Mouse (Mus musculus) hindbrain, embryonic 11.5 days (tissue): ENCODE measurements around the gene Ttll5. TPM values are rescaled to one million over a fixed set of nuclear protein-coding genes. Genes with fewer than 3 reads are reported as not detected.

Source experiments
- ATAC-seq: fragments of 200-750 bp; cut with Nextera tagmentation; 2 replicates; pipeline ENCODE4 v1.8.0; 2017; ENCODE audit warnings: mild to moderate bottlenecking, moderate TSS enrichment, moderate library complexity; ENCODE audit not compliant: low FRiP score
- DNase-seq: peaks from one replicate; pipeline ENCODE4 v3.0.0-alpha.2; 2015; ENCODE audit warnings: low spot score
- H3K27ac ChIP-seq: fragments of 300-500 bp; sonication (generic); 2 replicates; pipeline ENCODE4 v1.5.1; 2014; ENCODE audit warnings: mild to moderate bottlenecking, low read depth, low read length
- H3K27me3 ChIP-seq: fragments of 300-500 bp; sonication (generic); 2 replicates; pipeline ENCODE4 v1.6.1; 2014; ENCODE audit warnings: mild to moderate bottlenecking, low read length, moderate library complexity, mixed read lengths; ENCODE audit not compliant: control insufficient read depth, insufficient read depth
- H3K36me3 ChIP-seq: fragments of 300-500 bp; sonication (generic); 2 replicates; pipeline ENCODE4 v1.6.1; 2014; ENCODE audit warnings: mild to moderate bottlenecking, low read length, moderate library complexity, mixed read lengths; ENCODE audit not compliant: control insufficient read depth, insufficient read depth
- H3K4me1 ChIP-seq: fragments of 300-500 bp; sonication (generic); replicated peaks from 2 replicates; pipeline ENCODE4 v1.6.1; 2014; ENCODE audit warnings: low read length, mixed read lengths; ENCODE audit not compliant: control insufficient read depth, insufficient read depth
- H3K4me2 ChIP-seq: fragments of 300-500 bp; sonication (generic); replicated peaks from 2 replicates; pipeline ENCODE4 v1.6.1; 2014; ENCODE audit warnings: mild to moderate bottlenecking, low read depth, low read length
- H3K4me3 ChIP-seq: fragments of 300-500 bp; sonication (generic); 2 replicates; pipeline ENCODE4 v1.5.1; 2014; ENCODE audit warnings: low read depth, low read length
- H3K9ac ChIP-seq: fragments of 300-500 bp; sonication (generic); 2 replicates; pipeline ENCODE4 v1.6.1; 2014; ENCODE audit warnings: low read depth, low read length
- H3K9me3 ChIP-seq: fragments of 300-500 bp; sonication (generic); 2 replicates; pipeline ENCODE4 v1.6.1; 2016; ENCODE audit warnings: low read length; ENCODE audit not compliant: control insufficient read depth
- WGBS: fragments of 180-500 bp; shearing (Covaris S2); extraction: QIAGEN DNeasy Blood & Tissue Kit; methylation state at CpG from one replicate; pipeline ENCODE4 v1.1.7; 2014; 5-methylcytosine and 5-hydroxymethylcytosine counted together
- polyA plus RNA-seq: library from polyadenylated mRNA; unstranded; fragments of >200 nt; fragmentation: Nextera tagmentation; extraction: Ambion mirVana; gene quantifications from 2 replicates; pipeline ENCODE4 v1.2.1, GENCODE M21; 2014

Gene Ttll5
- 18.7 and 25.6 TPM in 2 replicates for polyA plus RNA-seq

- under 1% methylated on average over 62 of the region's 67 CpGs for WGBS
- H3K4me2 ChIP-seq, result peak within 1 kb of the TSS; percentile 78
- DNase-seq (peak; percentile 95), ATAC-seq (peak; percentile 99)
- peaks cover 4% of the 10 kb centered on the region; the same call in 1 of the 2 replicates for H3K4me1 ChIP-seq
- H3K9me3 ChIP-seq, result no peaks in the 10 kb centered on the region
- H3K27me3 ChIP-seq, result no peaks in the 10 kb centered on the region
- peak within 1 kb of the TSS; percentile 92 for H3K27ac ChIP-seq
- H3K36me3 ChIP-seq, result no peaks in the 10 kb centered on the region
- peak within 1 kb of the TSS; percentile 71 for H3K9ac ChIP-seq
- H3K4me3 ChIP-seq, result peak within 1 kb of the TSS; percentile 72
Measured at GRCm38 (mm10) chr12:85824438-85825264, at the start of gene Ttll5, which contains the start of gene Erg28. Ttll5 (plus strand) TSS chr12:85824659. Erg28 (minus strand) TSS chr12:85824550.

- Histone ChIP-seq H3K9me3 (no peaks in the 10 kb centered on the region), H3K9ac (no peak overlapping the region), H3K27me3 (no peaks in the 10 kb centered on the region), H3K4me3 (no peak overlapping the region), H3K27ac (no peak overlapping the region), H3K36me3 (no peaks in the 10 kb centered on the region), H3K4me2 (no peak overlapping the region), H3K4me1 (no peaks in the 10 kb centered on the region)
- 77% methylated on average over 2 of the region's 3 CpGs for WGBS
- DNase-seq (no peak), ATAC-seq (no peak)
Measured at GRCm38 (mm10) chr12:85778962-85779361, 45.5 kb upstream of the Ttll5 start.

GRCm38 (mm10) chr12:85779707-85780106, 44.8 kb upstream of the Ttll5 start:
- no peaks in the 10 kb centered on the region for H3K4me1 ChIP-seq
- H3K4me2 ChIP-seq, result no peak overlapping the region
- ATAC-seq, result no peak

GRCm38 (mm10) chr12:85781606-85782005, 42.9 kb upstream of the Ttll5 start:
- DNase-seq (no peak), ATAC-seq (no peak)
- Histone ChIP-seq H3K9ac (no peak overlapping the region), H3K4me1 (no peaks in the 10 kb centered on the region), H3K9me3 (no peaks in the 10 kb centered on the region), H3K36me3 (no peaks in the 10 kb centered on the region), H3K4me2 (no peak overlapping the region), H3K27me3 (no peaks in the 10 kb centered on the region), H3K27ac (no peak overlapping the region), H3K4me3 (no peak overlapping the region)
- WGBS, result 84% methylated on average over 3 of the region's 3 CpGs

More at GRCm38 (mm10) chr12:85779707-85780106, 44.8 kb upstream of the Ttll5 start:
- 91% methylated on average over 5 of the region's 5 CpGs for WGBS
- no peak overlapping the region for H3K4me3 ChIP-seq
- no peaks in the 10 kb centered on the region for H3K9me3 ChIP-seq
- no peak for DNase-seq
- H3K9ac ChIP-seq, result no peak overlapping the region
- no peak overlapping the region for H3K27ac ChIP-seq
- H3K36me3 ChIP-seq, result no peaks in the 10 kb centered on the region
- no peaks in the 10 kb centered on the region for H3K27me3 ChIP-seq

GRCm38 (mm10) chr12:85784916-85785815, 39.3 kb upstream of the Ttll5 start:
- Histone ChIP-seq H3K27me3 (no peaks in the 10 kb centered on the region), H3K4me3 (no peak overlapping the region), H3K36me3 (no peaks in the 10 kb centered on the region), H3K4me2 (no peak overlapping the region), H3K4me1 (no peaks in the 10 kb centered on the region), H3K9me3 (no peaks in the 10 kb centered on the region), H3K27ac (no peak overlapping the region), H3K9ac (no peak overlapping the region)
- DNase-seq (no peak), ATAC-seq (no peak)
- WGBS, result 80% methylated on average over 19 of the region's 19 CpGs

GRCm38 (mm10) chr12:85792158-85792557, 32.3 kb upstream of the Ttll5 start:
- ATAC-seq (no peak), DNase-seq (no peak)
- WGBS, result 79% methylated on average over 4 of the region's 4 CpGs
- H3K4me1 ChIP-seq, result no peaks in the 10 kb centered on the region
- no peaks in the 10 kb centered on the region for H3K27me3 ChIP-seq
- no peak overlapping the region for H3K9ac ChIP-seq
- no peak overlapping the region for H3K4me3 ChIP-seq
- H3K4me2 ChIP-seq, result no peak overlapping the region
- H3K27ac ChIP-seq, result no peak overlapping the region
- H3K36me3 ChIP-seq, result no peaks in the 10 kb centered on the region
- no peaks in the 10 kb centered on the region for H3K9me3 ChIP-seq

- DNase-seq (peak; percentile 3), ATAC-seq (no peak)
- Histone ChIP-seq H3K9me3 (no peaks in the 10 kb centered on the region), H3K4me2 (no peak overlapping the region), H3K36me3 (no peaks in the 10 kb centered on the region), H3K4me1 (no peaks in the 10 kb centered on the region), H3K27ac (no peak overlapping the region), H3K27me3 (no peaks in the 10 kb centered on the region), H3K4me3 (no peak overlapping the region), H3K9ac (no peak overlapping the region)
- WGBS, result 75% methylated on average over 6 of the region's 6 CpGs
Measured at GRCm38 (mm10) chr12:85792821-85793346, 31.6 kb upstream of the Ttll5 start.

GRCm38 (mm10) chr12:85794094-85794493, 30.4 kb upstream of the Ttll5 start:
- 87% methylated on average over 2 of the region's 2 CpGs for WGBS
- no peaks in the 10 kb centered on the region for H3K36me3 ChIP-seq
- DNase-seq, result no peak

More at GRCm38 (mm10) chr12:85794094-85794493, 30.4 kb upstream of the Ttll5 start:
- Histone ChIP-seq H3K9ac (no peak overlapping the region), H3K4me3 (no peak overlapping the region), H3K4me1 (no peaks in the 10 kb centered on the region), H3K9me3 (no peaks in the 10 kb centered on the region), H3K4me2 (no peak overlapping the region), H3K27ac (no peak overlapping the region), H3K27me3 (no peaks in the 10 kb centered on the region)
- no peak for ATAC-seq
